Mouse (Mus musculus): Measurements from ENCODE around the gene Pla1a. TPM values are rescaled to one million over a fixed set of nuclear protein-coding genes. Genes with fewer than 3 reads are reported as not detected.

Pla1a gene
- polyA plus RNA-seq, 1 experiment from 2014 or later = 0.11 TPM

DNA sequence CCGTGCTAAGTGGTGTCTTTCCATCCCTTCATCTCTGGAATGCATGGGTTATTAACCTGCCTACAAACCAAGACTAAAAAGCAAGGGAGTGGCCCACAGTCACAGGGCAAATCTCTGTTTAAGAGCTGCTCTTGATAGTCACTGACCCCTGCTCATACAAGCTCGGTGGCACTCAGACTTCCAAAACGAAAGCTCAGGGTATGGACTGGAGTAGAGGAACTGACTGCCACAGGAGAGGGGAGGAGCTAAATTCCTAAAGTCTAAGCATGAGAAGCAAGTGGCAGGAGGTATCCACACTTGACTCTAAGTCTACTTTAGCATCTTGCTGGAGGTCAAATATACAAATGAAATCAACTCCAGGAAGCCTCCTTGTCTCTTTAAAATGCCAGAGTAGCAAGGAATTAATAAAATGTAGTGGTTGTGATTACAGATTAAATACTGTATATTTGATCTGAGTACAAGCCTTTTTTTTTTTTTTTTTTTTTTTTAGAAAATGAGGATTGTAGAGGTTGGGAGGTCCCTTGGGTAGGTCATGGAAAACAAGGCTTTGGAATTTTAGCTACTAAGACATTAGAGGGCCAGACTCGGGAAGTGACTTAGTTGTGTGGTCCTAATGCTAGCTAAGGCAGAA lies 42.9 kb upstream of the Pla1a start:
- Histone ChIP-seq H3K36me3 (ENCODE audit: control insufficient read depth, insufficient read depth, low read length) (no peaks in the 10 kb centered on the region), H3K27ac (replicated peaks) (no peak overlapping the region), H3K4me3 (ENCODE audit: low read depth, low read length) (no peak overlapping the region), H3K4me1 (replicated peaks; ENCODE audit: control insufficient read depth, insufficient read depth) (no peaks in the 10 kb centered on the region), H3K27me3 (ENCODE audit: control insufficient read depth, insufficient read depth, low read length) (no peaks in the 10 kb centered on the region), H3K4me2 (replicated peaks; ENCODE audit: low read depth) (peak overlapping the region; percentile 61), H3K9ac (ENCODE audit: low read length) (no peak overlapping the region), H3K9me3 (ENCODE audit: control insufficient read depth, low read length) (no peaks in the 10 kb centered on the region)
- DNase-seq (ENCODE audit: low spot score) = no peak
- ATAC-seq (ENCODE audit: low FRiP score, low TSS enrichment) = no peak
- no peak for TF ChIP-seq CTCF (IDR thresholded peaks at IDR 0.05; ENCODE audit: low read depth)
- TF ChIP-seq EP300 (optimal IDR thresholded peaks at IDR 0.05) = no peak
- 44% methylated on average over 4 of the region's 4 CpGs for WGBS

DNA sequence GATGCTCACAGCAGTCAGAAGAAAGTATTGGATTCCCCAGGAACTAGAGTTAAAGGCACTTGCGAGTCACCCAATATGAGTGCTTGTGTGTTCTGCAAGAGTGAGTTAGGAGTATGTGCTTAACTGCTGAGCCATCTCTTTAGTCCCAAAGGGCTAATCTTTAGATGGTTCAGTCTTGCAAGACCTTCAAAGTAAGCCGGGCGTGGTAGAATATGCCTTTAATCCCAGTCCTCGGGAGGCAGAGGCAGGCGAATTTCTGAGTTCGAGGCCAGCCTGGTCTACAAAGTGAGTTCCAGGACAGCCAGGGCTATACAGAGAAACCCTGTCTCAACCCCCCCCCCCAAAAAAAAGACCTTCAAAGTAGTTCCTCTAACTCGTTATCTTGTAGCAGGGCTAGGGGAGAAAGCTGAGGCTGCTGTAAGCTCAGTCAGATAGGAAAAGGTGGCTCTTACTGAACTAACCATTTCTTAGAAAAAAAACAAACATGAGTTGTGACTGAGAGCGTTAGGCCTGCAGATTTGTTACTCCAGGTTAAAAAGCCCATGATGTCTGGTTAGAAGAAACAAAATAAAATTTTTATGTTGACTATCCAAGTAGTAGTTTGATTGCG lies 41.8 kb upstream of the Pla1a start:
- ATAC-seq (ENCODE audit: low FRiP score, low TSS enrichment) (no peak), DNase-seq (ENCODE audit: low spot score) (no peak)
- Histone ChIP-seq H3K4me1 (replicated peaks; ENCODE audit: control insufficient read depth, insufficient read depth) (no peaks in the 10 kb centered on the region), H3K27me3 (ENCODE audit: control insufficient read depth, insufficient read depth, low read length) (no peaks in the 10 kb centered on the region), H3K9me3 (ENCODE audit: control insufficient read depth, low read length) (no peaks in the 10 kb centered on the region), H3K4me3 (ENCODE audit: low read depth, low read length) (no peak overlapping the region), H3K9ac (ENCODE audit: low read length) (no peak overlapping the region), H3K4me2 (replicated peaks; ENCODE audit: low read depth) (no peak overlapping the region), H3K27ac (replicated peaks) (no peak overlapping the region), H3K36me3 (ENCODE audit: control insufficient read depth, insufficient read depth, low read length) (no peaks in the 10 kb centered on the region)
- 89% methylated on average over 9 of the region's 9 CpGs for WGBS
- TF ChIP-seq CTCF (IDR thresholded peaks at IDR 0.05; ENCODE audit: low read depth) = no peak
- no peak for TF ChIP-seq EP300 (optimal IDR thresholded peaks at IDR 0.05)

DNA sequence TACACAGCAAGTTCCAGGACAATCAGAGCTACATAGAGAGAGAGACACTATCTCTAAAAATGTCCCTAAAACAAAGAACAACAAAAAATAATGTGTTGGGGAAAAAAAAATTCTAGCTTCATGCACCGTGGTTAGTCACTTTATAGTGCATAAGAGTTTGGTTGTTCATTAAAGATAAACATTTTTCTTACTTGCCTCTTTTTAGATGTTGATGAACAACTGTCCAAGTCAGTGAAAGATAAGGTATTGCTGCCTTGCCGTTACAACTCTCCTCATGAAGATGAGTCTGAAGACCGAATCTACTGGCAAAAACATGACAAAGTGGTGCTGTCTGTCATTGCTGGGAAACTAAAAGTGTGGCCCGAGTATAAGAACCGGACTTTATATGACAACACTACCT lies 40.7 kb upstream of the Pla1a start:
- DNase-seq (ENCODE audit: low spot score) (no peak), ATAC-seq (ENCODE audit: low FRiP score, low TSS enrichment) (no peak)
- Histone ChIP-seq H3K9me3 (ENCODE audit: control insufficient read depth, low read length) (no peaks in the 10 kb centered on the region), H3K4me1 (replicated peaks; ENCODE audit: control insufficient read depth, insufficient read depth) (no peaks in the 10 kb centered on the region), H3K27ac (replicated peaks) (no peak overlapping the region), H3K36me3 (ENCODE audit: control insufficient read depth, insufficient read depth, low read length) (no peaks in the 10 kb centered on the region), H3K27me3 (ENCODE audit: control insufficient read depth, insufficient read depth, low read length) (no peaks in the 10 kb centered on the region), H3K4me2 (replicated peaks; ENCODE audit: low read depth) (no peak overlapping the region), H3K9ac (ENCODE audit: low read length) (no peak overlapping the region), H3K4me3 (ENCODE audit: low read depth, low read length) (no peak overlapping the region)
- WGBS = 85% methylated on average over 5 of the region's 5 CpGs
- TF ChIP-seq EP300 (optimal IDR thresholded peaks at IDR 0.05) (no peak), CTCF (IDR thresholded peaks at IDR 0.05; ENCODE audit: low read depth) (no peak)

DNA sequence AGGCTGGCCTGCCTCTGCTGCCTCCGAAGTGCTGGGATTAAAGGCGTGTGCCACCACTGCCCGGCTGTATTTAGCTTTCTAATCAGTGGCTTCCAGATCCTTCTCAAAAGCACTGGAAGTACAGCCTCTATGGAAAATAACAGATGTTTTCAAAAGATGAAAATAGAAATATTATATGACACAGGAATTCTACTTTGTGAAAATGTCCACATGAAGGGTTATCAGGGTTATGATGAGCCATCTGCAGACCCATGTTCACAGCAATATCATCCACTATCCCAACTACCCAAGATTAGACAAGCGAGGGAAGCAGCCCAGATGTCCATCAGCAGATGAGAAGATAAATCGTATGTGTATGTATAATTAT lies 39.5 kb upstream of the Pla1a start:
- H3K27me3 ChIP-seq (ENCODE audit: control insufficient read depth, insufficient read depth, low read length) = no peaks in the 10 kb centered on the region
- no peaks in the 10 kb centered on the region for H3K4me1 ChIP-seq (replicated peaks; ENCODE audit: control insufficient read depth, insufficient read depth)
- H3K36me3 ChIP-seq (ENCODE audit: control insufficient read depth, insufficient read depth, low read length) = no peaks in the 10 kb centered on the region
- no peak overlapping the region for H3K27ac ChIP-seq (replicated peaks)
- no peaks in the 10 kb centered on the region for H3K9me3 ChIP-seq (ENCODE audit: control insufficient read depth, low read length)
- 86% methylated on average over 5 of the region's 5 CpGs for WGBS
- no peak overlapping the region for H3K9ac ChIP-seq (ENCODE audit: low read length)
- TF ChIP-seq CTCF (IDR thresholded peaks at IDR 0.05; ENCODE audit: low read depth) = no peak
- TF ChIP-seq EP300 (optimal IDR thresholded peaks at IDR 0.05) = no peak
- ATAC-seq (ENCODE audit: low FRiP score, low TSS enrichment) (no peak), DNase-seq (ENCODE audit: low spot score) (no peak)
- H3K4me2 ChIP-seq (replicated peaks; ENCODE audit: low read depth) = no peak overlapping the region
- H3K4me3 ChIP-seq (ENCODE audit: low read depth, low read length) = no peak overlapping the region

DNA sequence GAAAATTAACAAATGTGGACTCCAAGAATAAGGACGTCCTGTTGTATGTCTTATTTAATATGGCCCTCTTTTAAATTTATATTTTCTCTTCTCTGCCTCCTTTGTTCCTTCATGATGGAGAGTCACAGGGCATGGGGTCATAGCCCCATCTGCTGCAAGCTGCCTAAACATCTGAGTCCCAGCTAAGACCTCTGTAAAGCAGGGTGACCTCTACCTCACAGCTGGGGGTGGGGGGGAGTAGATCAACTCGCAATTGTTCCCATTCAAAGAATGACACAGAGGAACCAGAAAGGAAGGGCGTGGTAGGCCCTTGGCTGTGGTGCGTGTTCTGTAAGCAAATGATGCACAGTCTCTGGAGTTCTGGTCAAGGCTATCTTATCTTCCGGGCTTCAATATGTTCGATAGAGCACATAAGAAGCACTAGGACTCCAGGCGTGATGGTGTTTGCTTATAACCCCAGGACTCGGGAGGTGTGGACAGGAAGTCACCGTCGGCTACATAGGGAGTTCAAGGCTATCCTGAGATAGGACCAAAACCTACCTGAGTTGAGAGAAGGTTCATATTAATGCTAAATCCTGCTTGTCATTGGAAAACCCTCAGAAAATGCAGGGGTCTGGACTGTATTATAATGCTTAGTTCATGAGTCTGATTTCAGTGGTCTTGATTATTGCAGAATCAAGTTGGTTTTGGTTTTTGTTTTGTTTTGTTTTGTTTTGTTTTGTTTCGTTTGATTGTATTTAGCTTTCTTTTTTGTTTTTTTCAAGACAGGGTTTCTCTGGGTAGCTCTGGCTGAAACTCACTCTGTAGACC lies 39.0 kb upstream of the Pla1a start:
- H3K4me3 ChIP-seq (ENCODE audit: low read depth, low read length) = no peak overlapping the region
- WGBS = 68% methylated on average over 11 of the region's 11 CpGs
- H3K27ac ChIP-seq (replicated peaks) = no peak overlapping the region
- H3K36me3 ChIP-seq (ENCODE audit: control insufficient read depth, insufficient read depth, low read length) = no peaks in the 10 kb centered on the region
- no peak for ATAC-seq (ENCODE audit: low FRiP score, low TSS enrichment)
- H3K9me3 ChIP-seq (ENCODE audit: control insufficient read depth, low read length) = no peaks in the 10 kb centered on the region
- no peak for DNase-seq (ENCODE audit: low spot score)
- no peak overlapping the region for H3K9ac ChIP-seq (ENCODE audit: low read length)
- H3K27me3 ChIP-seq (ENCODE audit: control insufficient read depth, insufficient read depth, low read length) = no peaks in the 10 kb centered on the region
- no peak overlapping the region for H3K4me2 ChIP-seq (replicated peaks; ENCODE audit: low read depth)
- H3K4me1 ChIP-seq (replicated peaks; ENCODE audit: control insufficient read depth, insufficient read depth) = no peaks in the 10 kb centered on the region
- TF ChIP-seq EP300 (optimal IDR thresholded peaks at IDR 0.05) (no peak), CTCF (IDR thresholded peaks at IDR 0.05; ENCODE audit: low read depth) (no peak)

DNA sequence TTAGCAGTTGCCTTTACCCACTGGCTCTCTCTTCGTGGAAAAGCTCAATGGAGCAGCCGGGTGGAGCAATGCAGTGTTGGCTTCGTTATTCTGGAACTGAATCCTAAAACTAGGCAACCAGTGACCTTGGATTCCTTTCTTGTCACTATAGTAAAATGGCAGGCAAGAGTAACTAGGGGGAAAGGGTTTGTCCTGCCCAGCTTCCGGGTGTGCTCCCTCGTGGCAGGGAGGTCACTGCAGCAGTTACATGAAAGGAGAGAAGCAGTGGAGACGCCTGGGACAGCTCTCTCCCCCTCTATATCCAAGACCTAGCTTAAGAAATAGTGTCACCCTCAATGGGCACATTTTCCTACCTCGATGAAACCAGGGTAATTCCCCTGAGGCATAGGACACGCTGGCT lies 36.5 kb upstream of the Pla1a start:
- H3K27ac ChIP-seq (replicated peaks) = no peak overlapping the region
- TF ChIP-seq EP300 (optimal IDR thresholded peaks at IDR 0.05) (no peak), CTCF (IDR thresholded peaks at IDR 0.05; ENCODE audit: low read depth) (no peak)
- no peak for ATAC-seq (ENCODE audit: low FRiP score, low TSS enrichment)

More for the DNA sequence above, 36.5 kb upstream of the Pla1a start:
- no peak for DNase-seq (ENCODE audit: low spot score)
- Histone ChIP-seq H3K9me3 (ENCODE audit: control insufficient read depth, low read length) (no peaks in the 10 kb centered on the region), H3K4me1 (replicated peaks; ENCODE audit: control insufficient read depth, insufficient read depth) (no peaks in the 10 kb centered on the region), H3K27me3 (ENCODE audit: control insufficient read depth, insufficient read depth, low read length) (no peaks in the 10 kb centered on the region), H3K9ac (ENCODE audit: low read length) (no peak overlapping the region), H3K36me3 (ENCODE audit: control insufficient read depth, insufficient read depth, low read length) (no peaks in the 10 kb centered on the region), H3K4me3 (ENCODE audit: low read depth, low read length) (no peak overlapping the region), H3K4me2 (replicated peaks; ENCODE audit: low read depth) (no peak overlapping the region)
- 75% methylated on average over 8 of the region's 8 CpGs for WGBS
